Mouse (Mus musculus) T-cell, adult 2 months (primary cell): ENCODE measurements around the gene Foxa2.

Experiments used
- DNase-seq: peaks from one replicate; pipeline ENCODE4 v3.0.0; 2022; ENCODE audit warnings: low spot score

Gene Foxa2

GRCm38 (mm10) chr2:148039351-148040235 is 7.2 kb downstream of the Foxa2 start:
- DNase-seq = no peak

- no peak for DNase-seq
Observed at GRCm38 (mm10) chr2:148038366-148039310, 8.1 kb downstream of the Foxa2 start.

DNA sequence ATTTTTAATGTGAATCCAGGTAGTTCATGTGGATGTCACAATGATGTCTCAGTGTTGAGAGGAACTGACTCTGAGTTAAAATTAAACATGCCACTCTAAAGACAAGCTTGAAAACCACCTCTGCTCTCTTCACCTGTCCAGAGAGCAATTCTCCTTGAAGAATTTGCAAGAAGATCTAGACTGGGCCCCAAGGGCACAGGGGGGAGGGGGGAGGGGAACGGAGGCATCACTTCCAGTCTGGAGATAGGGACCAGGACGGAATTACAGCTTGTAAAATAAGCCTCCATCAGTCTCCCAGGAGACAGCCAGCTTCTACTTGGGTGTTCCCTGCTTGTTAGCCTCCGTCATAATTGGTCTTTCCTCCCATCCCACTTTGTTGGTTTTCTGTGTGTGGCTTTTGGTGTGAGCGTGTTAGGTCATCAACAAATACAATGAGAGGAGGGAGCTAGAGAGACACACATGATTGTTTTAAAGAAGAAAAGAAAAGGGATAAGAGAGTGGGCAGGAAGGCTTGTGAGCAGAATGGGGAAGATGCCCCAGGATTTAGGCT is 10.1 kb downstream of the Foxa2 start:
- DNase-seq = no peak

DNA sequence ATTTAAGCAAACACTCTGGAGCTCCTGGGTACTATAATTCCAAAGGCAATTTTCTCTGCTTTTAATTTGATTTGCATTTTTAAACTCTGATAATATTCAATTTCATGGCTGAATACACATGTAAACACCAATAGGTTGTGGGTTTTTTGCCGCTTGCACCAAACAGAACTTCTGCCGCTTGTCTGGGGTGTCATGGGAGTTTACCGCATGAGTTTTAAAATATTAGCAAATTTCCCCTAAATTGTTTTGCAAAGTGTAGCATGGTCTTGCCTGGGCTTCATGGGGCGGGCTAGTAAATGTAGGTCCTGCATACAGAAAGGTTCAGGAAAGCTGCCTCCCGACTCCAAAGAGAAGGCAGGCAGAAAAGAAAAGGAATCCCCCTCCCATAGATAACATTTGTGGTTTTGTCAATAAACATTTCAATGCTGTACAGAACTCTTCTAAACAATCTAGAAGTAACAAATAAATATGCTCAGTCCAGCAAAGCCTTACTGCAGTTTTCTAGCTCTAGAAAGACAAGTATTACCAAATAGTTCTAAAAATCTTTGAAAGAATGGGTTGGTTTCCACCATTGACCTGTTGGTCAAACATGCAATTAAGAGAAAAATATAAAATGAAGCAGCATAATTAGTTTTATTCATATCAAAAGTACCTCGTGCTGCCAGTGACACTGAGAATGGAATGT is 15.6 kb downstream of the Foxa2 start:
- no peak for DNase-seq

DNA sequence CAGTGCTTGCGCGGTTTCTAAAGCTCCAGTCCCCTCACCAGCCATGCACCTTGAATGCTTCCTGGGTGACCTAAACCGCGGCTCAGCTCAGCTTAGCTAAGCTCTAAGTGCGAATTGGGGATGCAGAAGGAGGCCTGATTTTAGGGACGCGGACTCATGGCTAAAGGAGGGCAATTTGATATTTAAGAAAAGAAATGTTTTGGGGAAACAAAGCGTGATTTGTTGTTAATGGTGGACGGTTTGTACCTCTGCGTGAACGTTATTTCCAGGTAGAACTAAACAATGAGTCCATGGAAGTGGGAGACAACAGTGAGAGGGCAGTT is 16.2 kb downstream of the Foxa2 start:
- no peak for DNase-seq

GRCm38 (mm10) chr2:148029751-148030612 is 16.8 kb downstream of the Foxa2 start:
- no peak for DNase-seq

- no peak for DNase-seq
Observed at GRCm38 (mm10) chr2:148029050-148029608, 17.6 kb downstream of the Foxa2 start.

DNA sequence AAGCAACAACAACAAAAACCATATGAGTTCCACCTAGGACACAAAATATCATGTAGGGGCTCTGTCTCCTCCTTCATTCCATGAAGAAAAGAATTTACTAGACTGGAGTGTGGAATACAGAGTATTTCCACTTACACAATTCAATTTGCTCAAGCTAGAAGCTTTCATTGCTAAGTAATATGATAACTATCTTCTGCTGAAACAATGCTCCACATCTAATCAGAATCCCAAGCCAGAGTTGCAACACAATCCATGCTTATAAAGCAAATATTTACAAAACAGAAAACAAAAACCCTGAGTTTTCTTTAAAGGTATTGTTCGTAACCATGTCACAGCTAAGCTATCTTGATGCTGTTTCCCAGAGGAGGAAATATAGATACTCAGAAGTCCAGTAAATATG is 20.4 kb downstream of the Foxa2 start:
- no peak for DNase-seq

- DNase-seq = no peak
Observed at GRCm38 (mm10) chr2:148025481-148025880, 21.3 kb downstream of the Foxa2 start.

DNA sequence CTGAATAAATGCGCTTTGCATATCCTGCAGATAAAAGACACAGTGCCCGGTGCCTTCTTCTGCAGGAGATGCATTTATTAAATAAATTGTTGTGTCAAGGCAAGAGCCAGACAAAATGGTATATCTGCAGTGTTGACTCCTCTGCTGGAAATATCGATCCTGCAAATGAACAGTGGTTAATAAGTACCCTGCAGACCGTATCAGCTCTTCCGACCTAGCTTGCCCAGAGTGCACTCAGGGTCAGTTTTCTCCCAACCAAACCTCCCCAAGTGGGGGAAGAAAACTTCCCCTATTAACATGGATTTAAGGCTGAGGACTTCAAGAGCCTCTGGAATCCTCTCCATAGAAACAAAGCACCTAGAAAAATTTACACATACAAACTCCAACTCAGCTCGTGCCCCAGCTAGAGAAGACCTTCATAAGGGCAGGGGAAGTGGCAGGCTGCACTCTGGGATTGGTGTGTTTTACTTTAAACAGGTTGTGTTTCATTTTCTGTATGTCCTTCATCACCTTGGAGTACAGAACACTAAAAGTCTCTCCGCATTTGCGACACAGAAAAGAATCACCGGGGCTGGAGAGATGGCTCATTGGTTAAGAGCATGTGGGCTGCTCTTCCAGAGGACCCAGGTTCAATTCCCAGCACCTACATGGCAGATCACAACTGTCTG is 22.4 kb downstream of the Foxa2 start:
- no peak for DNase-seq

- DNase-seq = no peak
Observed at GRCm38 (mm10) chr2:148023340-148023806, 23.4 kb downstream of the Foxa2 start.

GRCm38 (mm10) chr2:148021919-148022570 is 24.7 kb downstream of the Foxa2 start:
- no peak for DNase-seq

GRCm38 (mm10) chr2:148021016-148021415 is 25.8 kb downstream of the Foxa2 start:
- no peak for DNase-seq

GRCm38 (mm10) chr2:148020125-148020524 is 26.6 kb downstream of the Foxa2 start:
- DNase-seq = no peak

GRCm38 (mm10) chr2:148017782-148018690 is 28.7 kb downstream of the Foxa2 start:
- no peak for DNase-seq

DNA sequence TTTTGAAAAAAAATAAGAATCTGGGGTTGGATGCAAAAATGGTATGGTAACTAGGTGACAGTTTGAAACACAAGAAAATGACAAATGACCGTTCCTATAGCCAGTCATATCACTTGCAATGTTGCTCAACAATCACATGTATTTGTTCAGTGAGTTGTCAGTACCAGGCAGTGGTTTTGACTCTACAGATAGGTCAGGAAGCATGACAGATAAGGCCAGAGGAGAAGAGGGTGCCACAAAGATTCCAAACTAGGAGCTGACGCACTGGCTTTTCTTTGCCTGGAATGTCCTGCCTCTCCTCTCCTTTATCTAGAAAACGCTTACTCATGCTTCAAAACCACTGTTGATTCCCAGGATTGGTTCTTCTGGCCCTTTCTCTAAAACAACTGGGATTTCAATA is 33.4 kb downstream of the Foxa2 start:
- no peak for DNase-seq

DNA sequence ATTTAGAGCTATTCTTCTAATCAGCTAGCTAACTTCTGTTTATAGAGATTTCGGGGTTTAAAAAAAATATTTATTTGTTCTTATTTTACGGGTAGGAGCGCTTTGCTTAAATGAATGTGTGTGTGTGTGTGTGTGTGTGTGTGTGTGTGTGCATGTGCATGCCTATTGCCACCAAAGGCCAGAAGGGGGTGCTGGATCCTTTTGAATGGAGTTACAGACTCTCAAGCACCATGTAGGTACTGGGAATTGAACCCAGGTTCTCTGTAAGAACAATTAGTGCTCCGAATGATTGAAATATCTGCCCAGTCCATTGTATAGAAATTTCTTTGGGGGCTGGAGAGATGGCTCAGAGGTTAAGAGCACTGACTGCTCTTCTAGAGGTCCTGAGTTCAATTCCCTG is 37.7 kb downstream of the Foxa2 start:
- no peak for DNase-seq
